Mouse (Mus musculus) cerebellum, adult 9-10 months (tissue): ENCODE results near the gene Gpr137.

ENCODE experiments used
- DNase-seq: peaks from one replicate; pipeline ENCODE4 v3.0.0; 2022

The Gpr137 gene

DNA sequence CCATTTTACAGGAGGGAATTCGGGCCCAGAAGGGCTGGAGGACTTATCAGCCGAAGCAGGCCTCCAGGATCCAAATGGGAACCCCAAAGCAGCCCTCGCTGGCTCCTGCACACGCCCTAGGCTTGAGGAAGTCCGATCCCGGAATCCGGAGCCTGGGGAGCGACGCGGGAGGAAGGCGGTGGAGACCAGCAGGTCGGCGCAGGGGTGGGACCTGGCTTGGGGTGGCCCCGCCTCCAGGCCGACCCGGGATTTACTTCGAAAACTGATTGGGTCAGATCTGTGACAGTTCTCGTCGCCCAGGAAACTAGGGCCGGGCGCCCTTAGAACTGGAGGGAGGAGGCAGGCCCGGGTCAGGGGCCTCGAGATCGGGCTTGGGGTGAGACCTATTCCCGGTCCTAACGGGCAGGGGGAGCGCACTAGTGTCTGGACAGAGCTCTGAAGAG is at the start of gene Gpr137:
Gene Gpr137 (minus strand): TSS at position 232 of the 443 bp plus-strand sequence.
- DNase-seq, result peak; percentile 95

DNA sequence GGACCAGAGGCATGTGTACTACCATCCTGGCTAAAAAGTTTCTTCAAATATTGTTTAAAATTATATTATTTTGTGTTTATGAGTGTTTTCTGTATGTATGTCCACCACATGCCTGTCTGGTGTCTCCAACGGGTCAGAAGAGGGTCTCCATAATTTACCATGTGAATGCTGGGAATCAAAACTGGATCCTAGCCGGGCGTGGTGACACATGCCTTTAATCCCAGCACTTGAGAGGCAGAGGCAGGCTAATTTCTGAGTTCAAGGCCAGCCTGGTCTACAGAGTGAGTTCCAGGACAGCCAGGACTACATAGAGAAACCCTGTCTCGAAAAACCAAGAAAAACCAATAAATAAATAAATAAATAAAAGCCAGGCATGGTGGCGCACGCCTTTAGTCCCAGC is 48.9 kb upstream of the Gpr137 start:
- DNase-seq, result peak; percentile 57

- peak; percentile 46 for DNase-seq
These were observed 48.4 kb upstream of the Gpr137 start for GRCm38 (mm10) chr19:6990712-6991111.

GRCm38 (mm10) chr19:6989251-6989650 is 47.0 kb upstream of the Gpr137 start:
- no peak for DNase-seq

GRCm38 (mm10) chr19:6987904-6988285 is 45.6 kb upstream of the Gpr137 start:
- no peak for DNase-seq

- DNase-seq, result peak; percentile 76
These were observed 45.0 kb upstream of the Gpr137 start, which contains the start of gene Vegfb for GRCm38 (mm10) chr19:6987061-6987903. TSS of gene Vegfb (minus strand) at chr19:6987651.

DNA sequence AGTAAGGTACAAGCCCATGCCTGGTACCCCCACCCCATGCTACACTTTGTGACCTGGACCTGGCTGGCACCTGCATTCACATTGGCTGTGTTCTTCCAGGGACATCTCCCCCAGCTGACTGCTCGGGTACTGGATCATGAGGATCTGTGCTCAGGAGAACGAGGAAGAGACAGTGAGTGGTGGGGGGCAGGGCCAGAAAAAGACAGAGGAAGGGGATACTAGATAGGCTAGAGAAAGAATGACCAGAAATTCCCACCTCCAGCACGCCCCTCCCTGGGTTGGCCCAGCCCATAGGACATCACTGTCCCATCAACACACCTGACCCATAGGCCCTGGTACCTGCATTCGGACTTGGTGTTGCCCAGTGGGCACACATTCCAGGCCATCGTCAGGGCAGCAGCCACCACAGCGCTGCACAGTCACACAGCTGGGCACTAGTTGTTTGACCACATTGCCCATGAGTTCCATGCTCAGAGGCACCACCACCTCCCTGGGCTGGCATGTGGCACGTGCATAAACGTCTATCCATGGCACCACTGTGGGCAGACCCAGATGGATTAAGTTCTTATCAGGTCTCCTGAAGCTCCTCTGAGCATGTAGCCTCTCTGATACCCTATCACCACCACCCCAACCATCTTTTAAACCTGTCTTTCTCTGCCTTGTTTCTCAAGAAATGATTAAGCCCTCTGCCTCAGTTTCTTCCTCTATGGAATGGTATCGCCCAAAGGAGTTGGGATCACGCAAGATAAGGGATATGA is 43.9 kb upstream of the Gpr137 start:
- peak; percentile 59 for DNase-seq

- no peak for DNase-seq
These were observed 43.0 kb upstream of the Gpr137 start for GRCm38 (mm10) chr19:6985300-6985699.

DNA sequence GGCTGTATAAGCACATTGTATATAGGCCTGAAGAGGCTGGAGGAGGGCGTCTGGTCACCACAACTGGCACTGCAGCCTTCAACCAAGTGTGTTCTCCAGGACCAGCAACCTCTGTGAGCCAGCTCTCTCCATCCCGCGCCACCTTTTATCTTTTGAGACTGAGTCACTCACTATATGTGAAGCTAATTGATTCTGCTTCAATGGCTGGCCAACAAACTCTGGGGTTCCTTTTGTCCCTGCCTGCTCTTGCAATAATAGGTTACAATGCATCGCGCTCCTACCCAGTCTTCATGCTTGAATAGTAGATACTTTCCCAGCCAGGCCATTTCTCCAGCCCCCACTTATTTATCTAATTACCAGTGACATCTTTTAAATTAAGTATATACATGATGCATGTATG is 41.3 kb upstream of the Gpr137 start:
- DNase-seq, result peak; percentile 30

GRCm38 (mm10) chr19:6981465-6981864 is 39.2 kb upstream of the Gpr137 start:
- DNase-seq, result no peak

GRCm38 (mm10) chr19:6980381-6981093 is 38.3 kb upstream of the Gpr137 start, which contains the start of gene Fkbp2:
TSS of gene Fkbp2 (minus strand) at chr19:6980501.
- DNase-seq, result peak; percentile 99

GRCm38 (mm10) chr19:6979486-6980380 is 37.5 kb upstream of the Gpr137 start:
- peak; percentile 99 for DNase-seq

DNA sequence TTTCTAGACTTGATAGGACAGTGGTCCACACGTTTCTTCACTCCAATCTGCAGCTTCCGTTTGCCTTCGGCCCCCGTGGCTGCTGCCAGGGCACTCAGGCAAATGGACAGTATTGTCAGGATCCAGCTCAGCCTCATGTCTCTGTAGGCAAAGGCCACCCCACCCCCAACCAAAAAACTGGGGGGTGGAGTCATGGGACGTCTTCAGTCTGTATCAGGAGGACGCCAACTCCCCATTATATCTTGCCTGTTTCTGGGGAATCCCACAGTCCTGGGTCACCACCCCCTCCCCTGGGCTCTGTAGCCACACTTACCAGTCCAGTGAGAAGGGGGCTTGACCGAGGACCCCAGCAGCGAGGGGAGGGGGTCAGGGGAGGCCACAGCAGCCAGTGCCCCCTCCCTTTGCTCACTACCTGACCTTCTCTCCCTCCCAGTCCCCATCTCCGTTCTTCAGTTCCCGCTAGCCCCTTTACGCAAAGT is 36.8 kb upstream of the Gpr137 start:
- DNase-seq, result peak; percentile 85

DNA sequence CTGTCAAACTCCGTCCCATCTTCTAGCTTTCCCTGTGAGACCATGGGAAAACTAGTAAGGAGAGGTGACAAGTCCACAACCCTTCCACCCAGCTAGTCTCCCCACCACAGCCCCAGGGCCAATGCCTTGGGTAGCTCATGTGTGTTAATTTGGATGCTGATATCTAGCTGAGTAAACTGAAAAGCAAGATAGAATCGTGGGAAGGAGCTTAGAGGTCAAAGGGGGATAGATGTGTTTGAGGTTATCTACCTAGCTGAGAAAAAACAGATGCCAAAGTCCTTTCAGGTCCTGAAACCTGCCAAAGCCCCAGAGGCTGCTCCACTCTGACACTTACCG is 36.3 kb upstream of the Gpr137 start:
- peak; percentile 63 for DNase-seq

DNA sequence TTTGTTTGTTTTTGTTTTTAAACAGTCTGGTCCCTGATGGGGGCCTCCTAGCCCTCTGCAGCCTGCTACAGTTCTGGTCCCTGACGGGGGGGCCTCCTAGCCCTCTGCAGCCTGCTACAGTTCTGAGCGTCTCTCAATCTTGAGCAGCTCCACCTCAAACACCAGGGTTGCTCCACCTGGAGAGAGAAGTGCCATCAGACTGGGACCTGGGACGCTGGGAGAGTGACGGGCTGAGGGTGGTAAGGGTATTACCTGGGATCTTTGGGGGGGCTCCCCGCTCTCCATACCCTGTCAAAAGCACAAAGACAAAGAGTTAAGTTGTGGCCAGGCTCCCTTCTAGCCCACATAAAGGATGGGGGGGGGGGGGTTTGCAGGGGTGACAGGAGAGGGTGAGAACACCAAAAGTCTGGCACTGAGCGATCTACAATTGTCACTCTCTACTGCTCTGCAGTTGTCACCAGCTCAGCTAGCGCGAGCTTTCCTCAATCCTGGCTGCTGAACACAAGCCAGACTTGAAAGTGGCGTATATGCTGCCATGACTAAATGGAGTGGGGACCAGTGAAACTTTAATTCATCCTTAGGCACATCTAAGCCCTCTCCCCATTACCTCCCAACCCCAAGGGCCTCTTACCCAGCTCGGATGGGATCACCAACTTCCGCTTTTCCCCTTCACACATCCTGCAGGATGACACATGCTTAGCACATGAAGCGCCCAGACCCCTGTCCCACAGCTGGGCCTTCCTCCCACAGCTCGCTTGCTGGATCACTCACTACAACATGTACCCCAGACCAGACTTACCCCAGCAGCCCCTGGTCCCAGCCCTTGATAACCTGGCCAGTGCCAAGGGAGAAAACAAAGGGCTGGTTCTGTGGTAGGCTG is 35.7 kb upstream of the Gpr137 start:
- DNase-seq, result peak; percentile 69

DNA sequence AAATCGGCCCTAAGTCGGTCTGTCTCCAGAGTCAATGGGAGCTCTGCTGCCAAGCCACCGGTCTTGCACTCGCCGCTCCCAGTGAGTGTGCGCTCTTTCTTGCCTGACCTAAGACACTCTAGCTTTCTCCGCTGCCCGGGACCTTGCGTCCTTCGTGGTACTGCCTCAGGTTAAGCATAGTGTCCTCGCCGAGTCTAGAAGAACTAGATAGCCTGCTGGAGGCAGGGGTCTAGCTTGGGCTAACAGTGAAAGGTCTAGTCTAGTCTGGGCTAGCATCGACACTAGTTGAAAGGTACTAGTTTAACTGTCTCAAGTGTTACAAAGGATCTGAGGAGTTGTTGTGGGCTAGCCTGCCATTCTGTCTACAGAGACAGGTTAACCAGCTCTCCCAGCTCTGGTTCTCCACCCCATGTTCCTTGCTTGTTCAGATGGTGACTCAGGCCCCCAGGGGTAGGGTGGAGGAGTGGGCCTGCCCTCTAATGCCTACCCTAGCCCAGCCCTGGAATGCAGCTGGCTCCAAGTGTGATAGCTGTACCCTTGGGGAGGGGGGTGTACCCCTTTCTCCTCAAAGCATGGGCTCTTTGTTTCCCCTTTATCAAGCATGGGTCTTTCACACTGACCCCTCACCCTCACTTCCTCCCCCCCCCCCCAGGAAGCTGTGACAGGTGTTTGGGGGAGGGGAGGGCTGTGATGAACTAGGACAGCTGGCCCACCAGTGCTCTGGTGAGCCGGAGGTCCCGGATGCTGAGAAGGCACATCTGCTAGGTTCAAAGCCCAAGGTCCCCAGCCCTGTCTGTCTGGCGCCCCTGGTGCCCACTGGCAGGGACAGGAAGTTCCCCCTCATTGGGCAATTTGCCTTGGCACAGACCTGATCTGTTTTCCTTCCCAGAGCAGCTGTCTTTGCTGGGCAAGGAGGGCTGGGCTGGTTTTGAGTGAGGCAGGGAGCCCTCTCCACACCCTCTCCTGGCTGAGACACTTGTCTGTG is 33.5 kb upstream of the Gpr137 start, which contains the start of gene Plcb3:
Gene Plcb3 (minus strand): TSS at position 934 of the 985 bp plus-strand sequence.
- peak; percentile 72 for DNase-seq

GRCm38 (mm10) chr19:6974211-6975205 is 32.2 kb upstream of the Gpr137 start, which contains the start of gene Ppp1r14b:
TSS of gene Ppp1r14b (plus strand) at chr19:6974968.
- peak; percentile 62 for DNase-seq

- DNase-seq, result no peak
These were observed 31.4 kb upstream of the Gpr137 start for GRCm38 (mm10) chr19:6973581-6974190.
